In the genomic region with DNA sequence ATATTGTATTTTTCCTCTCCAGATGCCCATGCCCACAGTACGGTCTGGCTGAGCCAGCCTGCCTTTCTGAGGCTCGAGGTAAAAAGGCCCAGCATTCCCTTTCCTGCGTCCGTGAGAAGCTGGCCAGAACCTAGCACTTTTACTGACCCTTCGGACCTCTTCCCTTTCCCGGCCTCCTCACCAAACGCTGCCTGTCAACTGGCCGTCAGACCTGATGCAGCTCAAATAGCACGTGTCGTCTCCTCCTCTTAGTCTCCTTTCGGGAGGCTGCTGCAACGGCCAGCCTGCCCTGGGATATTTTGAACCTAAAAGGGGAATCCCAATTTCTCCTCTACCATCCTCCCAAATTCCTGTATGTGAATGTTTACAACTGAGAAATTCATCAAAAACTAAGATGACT, we compare ENCODE assay signal across 21 mouse cellular contexts.
DNase-seq lines count a peak whose midpoint lies in the region; ATAC-seq and TF ChIP-seq lines count a peak whose summit lies in the region.
"Had no signal": no experiment of that assay in that cellular context is flagged by ENCODE, and none has a peak within 500 bp of the region (broad histone marks: within the 10 kb centered on the region; RNA-seq: fewer than 3 reads in every experiment).

No protein-coding gene starts in this region.

- intact Hi-C loops in heart, postnatal 14 days (cut with DNase I) = loop anchor here (10.0 kb wide), 1 partner anchor 421 kb away; no protein-coding TSS in a partner anchor
- intact Hi-C loops in heart, postnatal 25 days (cut with DNase I) = loop anchor here (10.0 kb wide), 1 partner anchor 421 kb away; no protein-coding TSS in a partner anchor

- H3K9ac ChIP-seq in lung, embryonic 14.5 days = no peak overlapping the region

- no peak for TF ChIP-seq CTCF in lung, embryonic 14.5 days (IDR thresholded peaks at IDR 0.05; ENCODE audit: low read depth)

- no peak overlapping the region for H3K27ac ChIP-seq in heart, embryonic 10.5 days
- H3K27ac ChIP-seq in lung, embryonic 14.5 days (ENCODE audit: low read depth) = no peak overlapping the region

- H3K4me1 ChIP-seq in heart, embryonic 10.5 days = 0 out of 2 replicates have a peak, but pooled peaks cover 8% of the 10 kb centered on the region
- H3K4me1 ChIP-seq in lung, embryonic 14.5 days (ENCODE audit: insufficient read depth) = no peaks in the 10 kb centered on the region

- no peaks in the 10 kb centered on the region for H3K9me3 ChIP-seq in heart, embryonic 10.5 days
- no peaks in the 10 kb centered on the region for H3K9me3 ChIP-seq in lung, embryonic 14.5 days (ENCODE audit: low read depth, low read length)
- H3K9me3 ChIP-seq: G1E had no signal

- no peaks in the 10 kb centered on the region for H3K27me3 ChIP-seq in heart, embryonic 10.5 days (ENCODE audit: insufficient read depth, poor library complexity, severe bottlenecking)
- no peaks in the 10 kb centered on the region for H3K27me3 ChIP-seq in lung, embryonic 14.5 days (ENCODE audit: insufficient read depth, low read length)
- H3K27me3 ChIP-seq: CH12.LX, Patski had no signal

- peak; percentile 70 for DNase-seq in heart, adult 11 months
- DNase-seq in heart, postnatal 14 days = no peak
- DNase-seq in heart, embryonic 10.5 days (ENCODE audit: low spot score) = peak; percentile 69
- no peak for DNase-seq in heart, postnatal 25 days (ENCODE audit: low spot score)
- DNase-seq in lung, embryonic 14.5 days = peak; percentile 4
- no peak for DNase-seq in lung, adult 18-20 months
- DNase-seq: adrenal gland, adult 2 months; adrenal gland, adult 8-10 months; adrenal gland, postnatal 10 days; adrenal gland, postnatal 14 days; adrenal gland, postnatal 25 days; adrenal gland, postnatal 36 days; B cell, adult 2 months; cerebellum, adult 11 months; cerebellum, adult 11-12 months; cerebellum, adult 18-20 months had no signal

- no peak overlapping the region for H3K4me3 ChIP-seq in heart, embryonic 10.5 days
- H3K4me3 ChIP-seq in lung, embryonic 14.5 days (ENCODE audit: low read depth, low read length) = no peak overlapping the region

- H3K36me3 ChIP-seq in heart, embryonic 10.5 days = no peaks in the 10 kb centered on the region; the same call in 1 of the 2 replicates
- H3K36me3 ChIP-seq in lung, embryonic 14.5 days (ENCODE audit: insufficient read depth) = peaks cover 7% of the 10 kb centered on the region; the same call in 1 of the 2 replicates

- no peak overlapping the region for H3K4me2 ChIP-seq in lung, embryonic 14.5 days

- WGBS in heart, embryonic 10.5 days = 67% methylated on average over 12 of the region's 12 CpGs
- WGBS in lung, embryonic 14.5 days = 30% methylated on average over 12 of the region's 12 CpGs

- no peak for ATAC-seq in lung, embryonic 14.5 days (ENCODE audit: insufficient read depth)
- ATAC-seq: activated CD4-positive, CD25-positive, alpha-beta regulatory T cell, adult 4 months; CD4-positive, CD25-positive, alpha-beta regulatory T cell, adult 4 months; Patski had no signal

Comparison
In these comparisons a context has a peak if more than half of its experiments do, and no peak if none do; other contexts are left out.
1. DNase-seq: peak in heart, adult 11 months (single experiment), heart, embryonic 10.5 days (single experiment) and lung, embryonic 14.5 days (single experiment); none in heart, postnatal 14 days (0 of 2), heart, postnatal 25 days (single experiment) and lung, adult 18-20 months (0 of 2).